Mouse (Mus musculus): ENCODE measurements around the gene Zswim7. TPM values are rescaled to one million over a fixed set of nuclear protein-coding genes. Genes with fewer than 3 reads are reported as not detected.

Gene Zswim7
- polyA plus RNA-seq, 1 experiment from 2014 or later: 16.9 TPM

GRCm38 (mm10) chr11:62223416-62223815 is 57.8 kb downstream of the Zswim7 start:
- Histone ChIP-seq H3K27ac (ENCODE audit: low read depth, low read length) (no peak overlapping the region), H3K9ac (ENCODE audit: low read length) (no peak overlapping the region), H3K27me3 (ENCODE audit: control insufficient read depth, insufficient read depth, low read length) (no peaks in the 10 kb centered on the region), H3K4me1 (replicated peaks; ENCODE audit: control insufficient read depth, insufficient read depth, low read length) (no peaks in the 10 kb centered on the region), H3K9me3 (ENCODE audit: control insufficient read depth, low read length) (no peaks in the 10 kb centered on the region), H3K36me3 (ENCODE audit: control insufficient read depth, insufficient read depth, low read length) (no peaks in the 10 kb centered on the region), H3K4me3 (ENCODE audit: low read depth, low read length) (no peak overlapping the region), H3K4me2 (ENCODE audit: low read depth, low read length, severe bottlenecking) (no peak overlapping the region)
- ATAC-seq (replicated peaks; ENCODE audit: low FRiP score) (no peak), DNase-seq (ENCODE audit: low spot score) (no peak)
- 87% methylated on average over 5 of the region's 5 CpGs for WGBS

- no peaks in the 10 kb centered on the region for H3K9me3 ChIP-seq (ENCODE audit: control insufficient read depth, low read length)
- WGBS: 83% methylated on average over 7 of the region's 7 CpGs
- no peaks in the 10 kb centered on the region for H3K27me3 ChIP-seq (ENCODE audit: control insufficient read depth, insufficient read depth, low read length)
- 0 out of 2 replicates have a peak, but pooled peaks cover 2% of the 10 kb centered on the region for H3K4me1 ChIP-seq (replicated peaks; ENCODE audit: control insufficient read depth, insufficient read depth, low read length)
- no peak overlapping the region for H3K27ac ChIP-seq (ENCODE audit: low read depth, low read length)
- ATAC-seq (replicated peaks; ENCODE audit: low FRiP score) (no peak), DNase-seq (ENCODE audit: low spot score) (no peak)
- no peak overlapping the region for H3K9ac ChIP-seq (ENCODE audit: low read length)
- H3K4me3 ChIP-seq (ENCODE audit: low read depth, low read length): no peak overlapping the region
- H3K36me3 ChIP-seq (ENCODE audit: control insufficient read depth, insufficient read depth, low read length): no peaks in the 10 kb centered on the region
- no peak overlapping the region for H3K4me2 ChIP-seq (ENCODE audit: low read depth, low read length, severe bottlenecking)
These were observed 60.2 kb downstream of the Zswim7 start for GRCm38 (mm10) chr11:62220756-62221510.

- no peaks in the 10 kb centered on the region for H3K36me3 ChIP-seq (ENCODE audit: control insufficient read depth, insufficient read depth, low read length)
- ATAC-seq (replicated peaks; ENCODE audit: low FRiP score): no peak
- DNase-seq (ENCODE audit: low spot score): no peak
- H3K9me3 ChIP-seq (ENCODE audit: control insufficient read depth, low read length): no peaks in the 10 kb centered on the region
- H3K27me3 ChIP-seq (ENCODE audit: control insufficient read depth, insufficient read depth, low read length): no peaks in the 10 kb centered on the region
- 0 out of 2 replicates have a peak, but pooled peaks cover 2% of the 10 kb centered on the region for H3K4me1 ChIP-seq (replicated peaks; ENCODE audit: control insufficient read depth, insufficient read depth, low read length)
- H3K4me2 ChIP-seq (ENCODE audit: low read depth, low read length, severe bottlenecking): no peak overlapping the region
- no peak overlapping the region for H3K9ac ChIP-seq (ENCODE audit: low read length)
- WGBS: 66% methylated on average over 6 of the region's 6 CpGs
- H3K27ac ChIP-seq (ENCODE audit: low read depth, low read length): no peak overlapping the region
- no peak overlapping the region for H3K4me3 ChIP-seq (ENCODE audit: low read depth, low read length)
These were observed 63.4 kb downstream of the Zswim7 start for GRCm38 (mm10) chr11:62217751-62218150.

Other genes starting within 250 kb of the Zswim7 start
- gene Adora2b, start 32.4 kb downstream of the Zswim7 start, polyA plus RNA-seq (2014; fragmentation: Nextera tagmentation; extraction: Ambion mirVana): 2.7 and 2.8 TPM in 2 replicates
- gene Ttc19, start 98 bp upstream of the Zswim7 start, polyA plus RNA-seq (2014; fragmentation: Nextera tagmentation; extraction: Ambion mirVana): 17.7 and 21.1 TPM in 2 replicates
- gene Pigl, start 177.1 kb upstream of the Zswim7 start, polyA plus RNA-seq (2014; fragmentation: Nextera tagmentation; extraction: Ambion mirVana): 13.8 and 16.5 TPM in 2 replicates
- 206 and 224 TPM in 2 replicates for gene Ncor1, start 177.2 kb upstream of the Zswim7 start, polyA plus RNA-seq (2014; fragmentation: Nextera tagmentation; extraction: Ambion mirVana)

All from forebrain, embryonic 11.5 days (tissue).